Mouse (Mus musculus) liver, embryonic 11.5 days (tissue): ENCODE measurements around the gene Ssx2ip. TPM values are rescaled to one million over a fixed set of nuclear protein-coding genes. Genes with fewer than 3 reads are reported as not detected.
"Not testable (repeated sequence)": the region's sequence is repeated elsewhere in the genome, so short reads cannot be mapped to it uniquely, and the experiment has no call there.

Experiments used
- ATAC-seq: fragments of 200-750 bp; cut with Nextera tagmentation; replicated peaks from 2 replicates; pipeline ENCODE4 v1.8.0; 2017; ENCODE audit warnings: moderate number of reproducible peaks, mild to moderate bottlenecking, moderate TSS enrichment, moderate library complexity; ENCODE audit not compliant: low FRiP score
- DNase-seq: peaks from one replicate; pipeline ENCODE4 v3.0.0-alpha.2; 2017; ENCODE audit warnings: low spot score
- H3K27ac ChIP-seq: fragments of 300-500 bp; sonication (generic); 2 replicates; pipeline ENCODE4 v1.5.1; 2014; ENCODE audit warnings: mild to moderate bottlenecking, low read depth, low read length, control low read depth
- H3K27me3 ChIP-seq: fragments of 300-500 bp; sonication (generic); replicated peaks from 2 replicates; pipeline ENCODE4 v1.6.1; 2014; ENCODE audit warnings: low read length, mixed read lengths; ENCODE audit not compliant: control insufficient read depth, insufficient read depth
- H3K36me3 ChIP-seq: fragments of 300-500 bp; sonication (generic); 2 replicates; pipeline ENCODE4 v1.6.1; 2014; ENCODE audit warnings: mild to moderate bottlenecking, low read length, moderate library complexity, mixed read lengths; ENCODE audit not compliant: control insufficient read depth, insufficient read depth
- H3K4me1 ChIP-seq: fragments of 300-500 bp; sonication (generic); replicated peaks from 2 replicates; pipeline ENCODE4 v1.6.1; 2014; ENCODE audit warnings: low read length, mixed read lengths; ENCODE audit not compliant: control insufficient read depth, insufficient read depth
- H3K4me2 ChIP-seq: fragments of 300-500 bp; sonication (generic); 2 replicates; pipeline ENCODE4 v1.6.1; 2014; ENCODE audit warnings: mild to moderate bottlenecking, control low read depth, moderate library complexity
- H3K4me3 ChIP-seq: fragments of 300-500 bp; sonication (generic); 2 replicates; pipeline ENCODE4 v1.5.1; 2014; ENCODE audit warnings: low read depth, low read length, control low read depth
- H3K9ac ChIP-seq: fragments of 300-500 bp; sonication (generic); 2 replicates; pipeline ENCODE4 v1.6.1; 2014; ENCODE audit warnings: low read depth, low read length, control low read depth
- H3K9me3 ChIP-seq: fragments of 300-500 bp; sonication (generic); 2 replicates; pipeline ENCODE4 v1.6.1; 2016; ENCODE audit warnings: low read length, inconsistent platforms, mixed read lengths; ENCODE audit not compliant: control insufficient read depth
- WGBS: fragments of 180-500 bp; shearing (Covaris S2); extraction: QIAGEN DNeasy Blood & Tissue Kit; methylation state at CpG from one replicate; pipeline ENCODE4 v1.1.7; 2014; 5-methylcytosine and 5-hydroxymethylcytosine counted together
- polyA plus RNA-seq: library from polyadenylated mRNA; unstranded; fragments of >200 nt; fragmentation: Nextera tagmentation; extraction: Ambion mirVana; gene quantifications from 2 replicates; pipeline ENCODE4 v1.2.1, GENCODE M21; 2014

Gene Ssx2ip
- polyA plus RNA-seq, 1 experiment from 2014 or later, result 109 TPM

- Histone ChIP-seq H3K9me3 (no peaks in the 10 kb centered on the region), H3K27ac (no peak overlapping the region), H3K27me3 (no peaks in the 10 kb centered on the region), H3K4me3 (no peak overlapping the region), H3K9ac (no peak overlapping the region), H3K4me1 (peaks cover 11% of the 10 kb centered on the region), H3K4me2 (no peak overlapping the region), H3K36me3 (peaks cover 26% of the 10 kb centered on the region)
- DNase-seq (no peak), ATAC-seq (no peak)
- 82% methylated on average over 9 of the region's 9 CpGs for whole genome bisulfite sequencing
These were observed 15.1 kb downstream of the Ssx2ip start for GRCm38 (mm10) chr3:146419534-146419933.

DNA sequence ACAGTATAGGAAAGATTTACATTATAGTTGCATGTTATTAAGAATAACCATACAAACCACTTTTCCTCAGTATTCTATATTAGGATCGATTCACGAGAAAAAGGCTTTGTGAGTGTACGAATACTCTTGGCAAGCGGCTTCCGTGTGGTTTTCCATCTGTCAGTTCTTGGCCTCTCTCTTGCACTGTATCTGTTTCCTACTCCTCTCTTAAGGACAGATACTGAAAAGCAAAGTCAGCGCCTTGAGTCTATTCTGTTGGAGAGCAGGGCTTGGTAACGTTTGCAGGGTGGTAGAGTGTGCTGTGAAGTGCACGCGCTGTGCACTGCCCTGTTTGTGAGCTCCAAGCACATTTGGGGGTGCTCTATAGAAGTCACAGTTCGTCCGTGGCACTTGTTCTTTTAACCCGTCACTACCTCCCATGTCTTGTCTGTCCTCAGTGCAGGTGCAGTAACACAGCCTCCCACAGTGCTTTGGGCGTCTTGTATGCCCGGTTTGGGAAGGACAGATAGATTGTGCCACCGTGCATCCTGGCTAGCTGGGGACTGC is 15.6 kb downstream of the Ssx2ip start:
- 84% methylated on average over 15 of the region's 15 CpGs for WGBS
- Histone ChIP-seq H3K9ac (no peak overlapping the region), H3K4me1 (peaks cover 13% of the 10 kb centered on the region), H3K27me3 (no peaks in the 10 kb centered on the region), H3K27ac (no peak overlapping the region), H3K36me3 (peaks cover 26% of the 10 kb centered on the region), H3K4me2 (no peak overlapping the region), H3K4me3 (no peak overlapping the region), H3K9me3 (no peaks in the 10 kb centered on the region)
- DNase-seq (no peak), ATAC-seq (no peak)

DNA sequence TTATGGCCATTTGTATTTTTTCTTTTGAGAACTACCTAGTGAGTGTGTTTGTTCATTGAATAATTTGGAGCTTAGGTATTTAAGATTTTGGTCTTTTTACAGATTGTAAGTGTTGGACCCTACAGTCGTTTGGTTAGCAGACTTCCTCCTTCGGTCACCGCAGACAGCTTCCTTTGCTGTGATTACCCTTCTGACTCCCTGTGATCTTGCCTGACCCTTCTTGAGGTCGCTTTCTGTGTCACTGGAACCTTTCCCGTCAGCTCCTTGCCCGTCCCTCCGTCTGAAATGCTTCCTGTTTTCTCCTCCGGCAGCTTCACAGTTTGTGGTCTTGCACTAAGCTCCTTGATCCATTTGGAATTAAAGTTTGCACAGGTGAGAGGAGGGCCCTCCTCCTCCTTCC is 17.3 kb downstream of the Ssx2ip start:
- 44% methylated on average over 8 of the region's 8 CpGs for WGBS
- Histone ChIP-seq H3K27me3 (no peaks in the 10 kb centered on the region), H3K4me3 (no peak overlapping the region), H3K9me3 (no peaks in the 10 kb centered on the region), H3K4me2 (no peak overlapping the region), H3K4me1 (peaks cover 13% of the 10 kb centered on the region), H3K9ac (no peak overlapping the region), H3K36me3 (peaks cover 38% of the 10 kb centered on the region), H3K27ac (no peak overlapping the region)
- ATAC-seq (no peak), DNase-seq (no peak)

GRCm38 (mm10) chr3:146423710-146424109 is 19.3 kb downstream of the Ssx2ip start:
- 83% methylated on average over 7 of the region's 7 CpGs for WGBS

DNA sequence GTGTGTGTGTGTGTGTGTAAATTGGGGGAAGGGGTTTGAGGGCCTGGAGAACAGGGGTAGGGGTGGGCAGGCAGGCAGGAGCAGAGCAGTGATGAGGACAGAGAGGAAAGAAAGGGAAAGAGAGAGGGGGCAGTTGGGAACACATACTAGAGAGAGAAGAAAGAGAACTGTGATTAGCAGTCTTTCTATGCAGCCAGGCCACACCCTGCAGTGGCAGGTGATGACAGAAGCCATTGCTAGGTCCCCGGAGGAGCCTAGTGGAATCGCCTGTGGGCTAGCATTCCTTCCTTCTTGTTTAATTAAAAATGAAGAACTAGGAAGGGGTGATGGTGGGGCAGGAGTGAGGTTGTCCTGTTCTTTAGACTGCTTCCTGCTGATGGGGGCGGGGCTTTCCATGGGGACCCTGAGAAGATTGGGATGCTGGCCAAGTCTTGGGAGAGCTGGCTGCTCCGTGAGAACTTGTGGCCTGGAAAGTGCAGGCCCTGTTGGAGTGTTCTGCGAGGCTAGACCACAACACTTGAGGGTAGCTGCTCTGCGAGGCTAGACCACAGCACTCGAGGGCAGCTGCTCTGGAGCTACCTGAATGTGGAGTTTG is 20.0 kb downstream of the Ssx2ip start:
- no peak overlapping the region for H3K4me3 ChIP-seq
- WGBS, result 82% methylated on average over 7 of the region's 7 CpGs
- H3K9me3 ChIP-seq, result no peaks in the 10 kb centered on the region
- H3K36me3 ChIP-seq, result peaks cover 35% of the 10 kb centered on the region
- no peak overlapping the region for H3K27ac ChIP-seq
- peaks cover 4% of the 10 kb centered on the region for H3K4me1 ChIP-seq
- no peak overlapping the region for H3K9ac ChIP-seq
- H3K27me3 ChIP-seq, result no peaks in the 10 kb centered on the region
- ATAC-seq, result no peak
- DNase-seq, result no peak
- no peak overlapping the region for H3K4me2 ChIP-seq

More at GRCm38 (mm10) chr3:146423710-146424109, 19.3 kb downstream of the Ssx2ip start:
- H3K27me3 ChIP-seq, result no peaks in the 10 kb centered on the region
- H3K4me2 ChIP-seq, result no peak overlapping the region
- H3K4me3 ChIP-seq, result no peak overlapping the region
- ATAC-seq (no peak), DNase-seq (no peak)
- H3K36me3 ChIP-seq, result peaks cover 35% of the 10 kb centered on the region
- no peaks in the 10 kb centered on the region for H3K9me3 ChIP-seq
- no peak overlapping the region for H3K27ac ChIP-seq
- H3K4me1 ChIP-seq, result peaks cover 7% of the 10 kb centered on the region
- no peak overlapping the region for H3K9ac ChIP-seq

- WGBS, result 73% methylated on average over 7 of the region's 7 CpGs
- ATAC-seq, result no peak
- Histone ChIP-seq H3K4me3 (no peak overlapping the region), H3K9ac (no peak overlapping the region), H3K9me3 (no peaks in the 10 kb centered on the region), H3K36me3 (peaks cover 26% of the 10 kb centered on the region), H3K27me3 (no peaks in the 10 kb centered on the region), H3K4me1 (peaks cover 4% of the 10 kb centered on the region), H3K4me2 (no peak overlapping the region), H3K27ac (no peak overlapping the region)
- no peak for DNase-seq
These were observed 21.5 kb downstream of the Ssx2ip start for GRCm38 (mm10) chr3:146425902-146426301.

DNA sequence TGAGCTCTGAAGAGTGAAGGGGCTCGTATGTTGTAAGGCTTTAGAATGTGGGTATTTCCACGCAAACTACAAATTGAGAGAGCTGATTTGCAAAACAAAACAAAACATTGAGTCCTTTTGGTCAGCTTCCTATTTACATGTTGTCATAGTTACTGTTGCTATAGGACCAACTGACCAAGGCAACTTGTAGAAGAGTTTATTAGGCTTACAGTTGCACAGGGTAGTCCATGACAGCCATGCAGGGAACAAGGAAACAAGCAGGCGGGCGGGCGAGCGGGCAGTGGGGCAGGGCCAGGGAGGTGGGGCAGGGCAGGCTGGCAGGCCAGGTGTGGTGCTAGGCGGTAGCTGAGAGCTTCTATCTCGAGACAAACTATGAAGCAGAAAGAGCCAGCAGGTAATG is 22.0 kb downstream of the Ssx2ip start:
- 95% methylated on average over 8 of the region's 8 CpGs for WGBS
- no peak; the same call in 1 of the 2 replicates for ATAC-seq
- Histone ChIP-seq H3K4me1 (peaks cover 4% of the 10 kb centered on the region), H3K27me3 (no peaks in the 10 kb centered on the region), H3K9ac (no peak overlapping the region), H3K27ac (no peak overlapping the region), H3K9me3 (no peaks in the 10 kb centered on the region), H3K4me3 (no peak overlapping the region), H3K4me2 (no peak overlapping the region), H3K36me3 (peaks cover 26% of the 10 kb centered on the region)
- no peak for DNase-seq

GRCm38 (mm10) chr3:146433063-146433462 is 28.6 kb downstream of the Ssx2ip start:
- H3K27me3 ChIP-seq, DNase-seq, H3K4me3 ChIP-seq, H3K4me2 ChIP-seq, H3K27ac ChIP-seq, H3K4me1 ChIP-seq, H3K9me3 ChIP-seq, H3K9ac ChIP-seq: not testable (repeated sequence)
- peaks cover 37% of the 10 kb centered on the region for H3K36me3 ChIP-seq
- peak; percentile 24; the same call in 1 of the 2 replicates for ATAC-seq
- WGBS, result 88% methylated on average over 11 of the region's 11 CpGs

- H3K4me2 ChIP-seq, result no peak overlapping the region
- peaks cover 40% of the 10 kb centered on the region for H3K36me3 ChIP-seq
- H3K9me3 ChIP-seq, result no peaks in the 10 kb centered on the region
- WGBS, result 89% methylated on average over 14 of the region's 14 CpGs
- no peaks in the 10 kb centered on the region for H3K27me3 ChIP-seq
- H3K27ac ChIP-seq, result no peak overlapping the region
- ATAC-seq (no peak), DNase-seq (no peak)
- no peak overlapping the region for H3K4me3 ChIP-seq
- no peaks in the 10 kb centered on the region for H3K4me1 ChIP-seq
- H3K9ac ChIP-seq, result no peak overlapping the region
These were observed 29.4 kb downstream of the Ssx2ip start for GRCm38 (mm10) chr3:146433681-146434350.
